Mouse (Mus musculus) stomach, postnatal 0 days (tissue): ENCODE measurements at regions not wholly inside any gene's neighbourhood (a gene's known extent, or its start where the extent isn't known, plus 50 kb on each side); places are given as distances from the start of the nearest gene placed in this dataset.

Experiments
- CTCF ChIP-seq: IDR thresholded peaks from 2 replicates; pipeline ENCODE4 v1.5.1; 2016; ENCODE audit warnings: antibody characterized with exemption, low read depth, mild to moderate bottlenecking, moderate library complexity
- EP300 ChIP-seq: optimal IDR thresholded peaks from 2 replicates; pipeline ENCODE3; 2016; ENCODE audit warnings: antibody characterized with exemption

DNA sequence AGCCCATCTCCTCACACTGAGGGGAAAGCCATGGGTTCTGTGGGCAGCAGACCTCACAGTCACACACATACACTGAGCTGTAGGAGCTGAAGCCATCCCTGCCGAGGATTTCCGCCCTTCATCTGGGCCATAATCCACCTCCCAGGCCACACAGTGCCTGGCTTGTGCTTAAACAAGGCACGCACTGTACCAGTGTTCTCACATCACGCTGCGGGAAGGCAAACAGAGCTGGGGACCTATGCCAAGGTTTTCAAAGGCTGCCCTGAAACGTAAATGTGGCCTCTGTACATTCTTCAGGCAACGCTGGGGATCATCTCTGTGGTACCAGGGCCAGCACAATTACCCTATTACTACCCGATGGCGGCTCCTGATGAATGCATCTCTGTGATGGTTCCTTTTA, 627.6 kb downstream of the Insc start:
- TF ChIP-seq CTCF = no peak
- TF ChIP-seq EP300 = no peak
